Mouse (Mus musculus) intestine, embryonic 14.5 days (tissue): ENCODE measurements around the gene Zfp593. TPM values are rescaled to one million over a fixed set of nuclear protein-coding genes. Genes with fewer than 3 reads are reported as not detected.
A peak's percentile ranks its signal among the peaks of the same experiment; 100 is the strongest.

Experiments
- ATAC-seq: fragments of 200-750 bp; cut with Nextera tagmentation; replicated peaks from 2 replicates; pipeline ENCODE4 v1.8.0; 2017; ENCODE audit warnings: low read depth, moderate number of reproducible peaks, moderate TSS enrichment, moderate library complexity; ENCODE audit not compliant: low FRiP score, low TSS enrichment
- DNase-seq: peaks from one replicate; pipeline ENCODE4 v3.0.0-alpha.2; 2018; ENCODE audit warnings: low spot score
- H3K27ac ChIP-seq: fragments of 300-500 bp; sonication (generic); 2 replicates; pipeline ENCODE4 v1.5.1; 2014; ENCODE audit warnings: low read depth, mild to moderate bottlenecking, control low read depth
- H3K27me3 ChIP-seq: fragments of 300-500 bp; sonication (generic); replicated peaks from 2 replicates; pipeline ENCODE4 v1.6.1; 2014; ENCODE audit warnings: low read length, control low read depth; ENCODE audit not compliant: control insufficient read depth, insufficient read depth
- H3K36me3 ChIP-seq: fragments of 300-500 bp; sonication (generic); 2 replicates; pipeline ENCODE4 v1.6.1; 2014; ENCODE audit warnings: low read length, control low read depth; ENCODE audit not compliant: control insufficient read depth, insufficient read depth
- H3K4me1 ChIP-seq: fragments of 300-500 bp; sonication (generic); replicated peaks from 2 replicates; pipeline ENCODE4 v1.6.1; 2014; ENCODE audit warnings: low read length, control low read depth, mixed read lengths; ENCODE audit not compliant: control insufficient read depth, insufficient read depth
- H3K4me2 ChIP-seq: fragments of 300-500 bp; sonication (generic); 2 replicates; pipeline ENCODE4 v1.6.1; 2014; ENCODE audit warnings: low read length
- H3K4me3 ChIP-seq: fragments of 300-500 bp; sonication (generic); 2 replicates; pipeline ENCODE4 v1.5.1; 2014; ENCODE audit warnings: low read depth, low read length, control low read depth, mixed read lengths
- H3K9ac ChIP-seq: fragments of 300-500 bp; sonication (generic); 2 replicates; pipeline ENCODE4 v1.6.1; 2014; ENCODE audit warnings: mild to moderate bottlenecking, low read length
- H3K9me3 ChIP-seq: fragments of 300-500 bp; sonication (generic); 2 replicates; pipeline ENCODE4 v1.6.1; 2016; ENCODE audit warnings: low read length, control low read depth; ENCODE audit not compliant: control insufficient read depth
- WGBS: fragments of 180-500 bp; shearing (Covaris S2); extraction: QIAGEN DNeasy Blood & Tissue Kit; methylation state at CpG from one replicate; pipeline ENCODE4 v1.1.7; 2014; 5-methylcytosine and 5-hydroxymethylcytosine counted together
- polyA plus RNA-seq: library from polyadenylated mRNA; unstranded; fragments of >200 nt; fragmentation: Nextera tagmentation; extraction: Ambion mirVana; gene quantifications from 2 replicates; pipeline ENCODE4 v1.2.1, GENCODE M21; 2014

Gene Zfp593
- polyA plus RNA-seq, 1 experiment from 2014 or later: 20.7 TPM

- Histone ChIP-seq H3K9ac (peak overlapping the region; percentile 27), H3K9me3 (no peaks in the 10 kb centered on the region), H3K4me3 (peak overlapping the region; percentile 40), H3K36me3 (no peaks in the 10 kb centered on the region), H3K27me3 (peaks cover 48% of the 10 kb centered on the region), H3K4me1 (peaks cover 49% of the 10 kb centered on the region), H3K27ac (no peak overlapping the region), H3K4me2 (peak overlapping the region; percentile 94)
- 11% methylated on average over 15 of the region's 15 CpGs for WGBS
- ATAC-seq (no peak), DNase-seq (no peak)
Observed at GRCm38 (mm10) chr4:134252911-134253721, 7.7 kb upstream of the Zfp593 start.

DNA sequence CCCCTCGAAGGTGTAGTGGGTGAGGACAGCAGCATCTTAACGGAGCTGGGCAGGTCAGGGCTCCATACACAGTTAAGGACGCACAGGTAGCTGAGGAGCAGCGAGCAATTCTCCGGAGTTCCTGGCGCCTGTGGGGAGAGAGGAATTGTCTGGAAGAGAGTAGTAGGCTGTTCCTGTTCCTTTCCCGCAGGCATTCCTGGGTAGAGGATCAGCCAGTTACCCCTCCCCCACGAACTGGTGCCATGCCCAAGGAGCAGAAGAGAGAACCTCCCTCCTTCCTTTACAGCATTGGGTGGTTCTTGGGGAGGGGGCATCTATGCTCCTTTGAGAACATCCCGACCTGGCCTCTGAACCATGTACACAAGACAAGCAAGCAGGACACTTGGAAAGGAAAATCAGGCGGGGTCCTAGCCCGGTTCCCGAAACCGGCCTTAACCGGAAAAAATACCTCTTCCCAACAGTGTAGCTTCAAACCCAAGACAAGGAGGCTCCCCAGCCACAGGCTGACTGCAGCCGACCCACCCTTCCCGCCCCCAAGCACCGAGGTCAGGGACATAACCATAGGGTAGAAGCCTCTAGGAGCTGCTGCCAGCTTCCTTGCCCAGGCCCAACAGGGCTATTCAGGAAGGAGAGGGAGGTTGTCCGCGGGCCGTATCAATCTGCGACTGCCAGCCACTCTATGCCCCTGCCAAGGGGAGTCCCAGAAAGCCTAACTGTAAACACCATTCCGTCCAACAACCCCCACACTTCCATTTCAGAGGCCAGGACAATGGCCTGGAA lies 6.9 kb upstream of the Zfp593 start:
- peak overlapping the region; percentile 40 for H3K4me3 ChIP-seq
- peak overlapping the region; percentile 94 for H3K4me2 ChIP-seq
- no peak for ATAC-seq
- no peak for DNase-seq
- WGBS: 9% methylated on average over 22 of the region's 22 CpGs
- H3K9ac ChIP-seq: peak overlapping the region; percentile 49; the same call in 1 of the 2 replicates
- peaks cover 56% of the 10 kb centered on the region for H3K27me3 ChIP-seq
- no peaks in the 10 kb centered on the region for H3K36me3 ChIP-seq
- peaks cover 49% of the 10 kb centered on the region for H3K4me1 ChIP-seq
- H3K9me3 ChIP-seq: no peaks in the 10 kb centered on the region
- no peak overlapping the region for H3K27ac ChIP-seq

- Histone ChIP-seq H3K27me3 (peaks cover 62% of the 10 kb centered on the region), H3K9ac (peak overlapping the region; percentile 49), H3K27ac (no peak overlapping the region), H3K4me2 (peak overlapping the region; percentile 94), H3K9me3 (no peaks in the 10 kb centered on the region), H3K4me3 (peak overlapping the region; percentile 37), H3K4me1 (peaks cover 44% of the 10 kb centered on the region), H3K36me3 (no peaks in the 10 kb centered on the region)
- no peak for ATAC-seq
- peak; percentile 83 for DNase-seq
- WGBS: 1% methylated on average over 72 of the region's 91 CpGs
Observed at GRCm38 (mm10) chr4:134251241-134252130, 6.1 kb upstream of the Zfp593 start.

DNA sequence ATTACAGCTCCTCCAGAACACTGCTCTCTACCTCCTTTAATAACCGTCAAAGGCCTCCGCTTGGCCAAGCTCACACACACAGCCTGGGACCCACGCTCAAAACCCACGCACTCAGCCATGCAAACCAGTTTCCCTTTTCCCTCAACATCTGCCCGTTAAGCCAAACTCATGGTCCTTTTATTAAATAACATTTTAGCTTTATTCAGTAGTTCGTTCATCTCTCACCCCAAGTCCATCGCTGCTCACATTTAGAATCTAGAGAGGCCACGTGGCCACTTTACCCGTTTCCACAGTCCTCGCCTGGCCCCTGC lies 5.5 kb upstream of the Zfp593 start:
- WGBS: 22% methylated on average over 10 of the region's 10 CpGs
- H3K9me3 ChIP-seq: no peaks in the 10 kb centered on the region
- no peak for DNase-seq
- peak overlapping the region; percentile 49 for H3K9ac ChIP-seq
- H3K27me3 ChIP-seq: peaks cover 68% of the 10 kb centered on the region
- H3K36me3 ChIP-seq: no peaks in the 10 kb centered on the region
- peak overlapping the region; percentile 94 for H3K4me2 ChIP-seq
- no peak for ATAC-seq
- peaks cover 38% of the 10 kb centered on the region for H3K4me1 ChIP-seq
- H3K27ac ChIP-seq: no peak overlapping the region
- peak overlapping the region; percentile 37 for H3K4me3 ChIP-seq

DNA sequence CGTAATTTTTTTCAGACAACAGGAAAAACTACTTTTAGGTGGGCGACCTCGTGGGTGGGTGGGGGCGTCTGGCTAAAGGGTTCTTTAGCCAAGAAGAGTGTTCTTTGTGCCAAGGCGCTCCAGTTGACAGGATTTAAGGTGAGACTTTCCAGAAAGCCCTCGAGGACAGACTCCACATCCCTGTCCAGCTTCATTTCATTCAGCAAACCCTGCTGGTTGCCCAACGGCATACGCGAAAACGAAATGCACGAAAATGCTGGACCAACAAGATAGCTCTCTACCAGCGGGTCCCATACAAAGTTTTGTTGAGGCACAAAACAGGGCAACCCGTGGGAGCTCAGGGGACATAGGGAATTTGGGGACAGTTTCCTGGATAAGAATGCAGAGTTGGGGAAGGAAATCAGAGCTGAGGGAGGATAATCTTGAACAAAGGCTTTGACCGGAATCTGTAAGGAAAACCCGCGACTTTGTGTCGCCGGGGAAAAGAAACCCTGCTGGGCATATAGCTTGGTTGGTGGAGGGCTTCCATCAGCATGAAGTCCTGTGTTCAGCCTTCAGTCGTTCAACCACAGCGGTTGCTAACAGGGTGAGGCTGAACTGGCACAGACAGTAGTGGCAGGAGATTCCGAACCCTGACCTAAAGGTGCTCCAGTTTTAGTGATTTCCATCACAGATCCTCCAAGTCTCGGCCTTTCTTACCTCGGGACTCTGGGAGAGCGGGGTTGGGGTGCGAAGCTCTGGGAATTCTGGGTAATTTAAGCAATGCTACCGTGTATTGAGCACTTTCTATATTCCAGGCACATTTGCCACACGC lies 4.9 kb upstream of the Zfp593 start:
- 22% methylated on average over 27 of the region's 27 CpGs for WGBS
- H3K36me3 ChIP-seq: no peaks in the 10 kb centered on the region
- H3K27ac ChIP-seq: no peak overlapping the region
- H3K27me3 ChIP-seq: peaks cover 68% of the 10 kb centered on the region
- no peak overlapping the region for H3K9ac ChIP-seq
- peak overlapping the region; percentile 46 for H3K4me2 ChIP-seq
- H3K4me3 ChIP-seq: peak overlapping the region; percentile 6
- H3K9me3 ChIP-seq: no peaks in the 10 kb centered on the region
- DNase-seq (no peak), ATAC-seq (no peak)
- H3K4me1 ChIP-seq: peaks cover 37% of the 10 kb centered on the region

- Histone ChIP-seq H3K4me1 (peaks cover 39% of the 10 kb centered on the region), H3K36me3 (no peaks in the 10 kb centered on the region), H3K27me3 (peaks cover 68% of the 10 kb centered on the region), H3K4me2 (peak overlapping the region; percentile 46), H3K9ac (no peak overlapping the region), H3K4me3 (peak overlapping the region; percentile 6), H3K27ac (no peak overlapping the region), H3K9me3 (no peaks in the 10 kb centered on the region)
- ATAC-seq (peak; percentile 51; the same call in 1 of the 2 replicates), DNase-seq (peak; percentile 92)
- 1% methylated on average over 30 of the region's 30 CpGs for WGBS
Observed at GRCm38 (mm10) chr4:134249651-134250050, 4.3 kb upstream of the Zfp593 start.

DNA sequence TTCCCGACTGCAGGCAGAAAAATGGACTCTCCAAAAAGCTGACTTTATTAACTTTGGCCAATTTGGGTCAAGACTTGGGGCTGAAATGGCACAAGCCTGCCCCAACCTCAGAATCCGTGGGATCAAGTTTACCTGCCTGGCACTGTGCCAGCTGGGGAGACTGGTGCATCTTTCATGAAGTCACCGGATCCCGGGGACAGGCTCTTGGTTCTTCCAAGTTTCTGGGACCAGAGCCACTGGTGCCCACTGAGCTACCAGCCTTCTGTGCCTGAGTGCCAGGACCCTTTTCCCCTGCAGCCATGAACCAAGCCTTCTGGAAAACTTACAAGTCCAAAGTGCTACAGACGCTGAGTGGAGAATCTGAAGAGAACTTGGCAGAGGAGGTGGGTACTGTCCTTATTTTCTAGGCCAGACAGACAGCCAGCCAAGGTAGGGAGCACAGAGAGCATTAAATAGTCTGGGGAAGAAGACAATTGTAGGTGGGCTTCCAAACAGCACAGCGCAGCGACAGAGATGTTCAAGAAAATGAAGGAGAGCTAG lies 1.4 kb upstream of the Zfp593 start, which contains the start of gene Gm30191:
Gene Gm30191, plus strand, starts transcription at position 217 of the 540 bp plus-strand sequence.
- Histone ChIP-seq H3K27me3 (peaks cover 48% of the 10 kb centered on the region), H3K4me2 (peak within 1 kb of the TSS; percentile 90), H3K9ac (0 out of 2 replicates have a peak within 1 kb of the TSS, but pooled peaks have one; percentile 30), H3K4me3 (peak within 1 kb of the TSS; percentile 86), H3K4me1 (peaks cover 21% of the 10 kb centered on the region), H3K27ac (no peak within 1 kb of the TSS), H3K36me3 (0 out of 2 replicates have a peak, but pooled peaks cover 8% of the 10 kb centered on the region), H3K9me3 (no peaks in the 10 kb centered on the region)
- ATAC-seq (no peak), DNase-seq (no peak)
- 84% methylated on average over 7 of the region's 7 CpGs for WGBS
